Mouse (Mus musculus): ENCODE results near the gene Ccdc157.

- TF ChIP-seq CTCF (IDR thresholded peaks at IDR 0.05; ENCODE audit: borderline replicate concordance, insufficient read depth, low read depth, low read length) = no peak
- no peak for TF ChIP-seq POLR2A (IDR thresholded peaks at IDR 0.05; ENCODE audit: borderline replicate concordance, insufficient read depth, low read length)
These were observed 62.0 kb downstream of the Ccdc157 start for GRCm38 (mm10) chr11:4098120-4098519.

Measured in cerebellum, adult 2 months (tissue).